In genomic region chr1:86530871-86531546, GRCm38 (mm10) we compare ENCODE assay signal across 8 mouse cellular contexts. TPM values are rescaled to one million over a fixed set of nuclear protein-coding genes. Genes with fewer than 3 reads are reported as not detected.
DNase-seq lines count a peak whose midpoint lies in the region; ATAC-seq lines count a peak whose summit lies in the region.

No protein-coding gene starts in this region.

- peak overlapping the region; percentile 72 for H3K27ac ChIP-seq in kidney, embryonic 15.5 days
- peak overlapping the region; percentile 60 for H3K27ac ChIP-seq in intestine, embryonic 16.5 days (ENCODE audit: low read length)
- H3K27ac ChIP-seq in neural tube, embryonic 14.5 days (ENCODE audit: low read depth, low read length): 0 out of 2 replicates have a peak overlapping the region, but pooled peaks have one; percentile 25

- H3K27me3 ChIP-seq in kidney, embryonic 15.5 days: no peaks in the 10 kb centered on the region
- H3K27me3 ChIP-seq in intestine, embryonic 16.5 days (replicated peaks; ENCODE audit: control insufficient read depth, insufficient read depth, low read length): no peaks in the 10 kb centered on the region
- no peaks in the 10 kb centered on the region for H3K27me3 ChIP-seq in neural tube, embryonic 14.5 days (ENCODE audit: control insufficient read depth, insufficient read depth, low read length)

- peak overlapping the region; percentile 18 for H3K4me3 ChIP-seq in kidney, embryonic 15.5 days (replicated peaks)
- no peak overlapping the region for H3K4me3 ChIP-seq in intestine, embryonic 16.5 days (ENCODE audit: low read length)
- H3K4me3 ChIP-seq in neural tube, embryonic 14.5 days (ENCODE audit: low read depth, low read length): no peak overlapping the region

- 21% methylated on average over 4 of the region's 4 CpGs for WGBS in kidney, embryonic 15.5 days
- WGBS in intestine, embryonic 16.5 days: 18% methylated on average over 4 of the region's 4 CpGs
- 21% methylated on average over 4 of the region's 4 CpGs for WGBS in neural tube, embryonic 14.5 days

- H3K4me2 ChIP-seq in kidney, embryonic 15.5 days: peak overlapping the region; percentile 28
- no peak overlapping the region for H3K4me2 ChIP-seq in intestine, embryonic 16.5 days (ENCODE audit: low read depth, low read length)
- no peak overlapping the region for H3K4me2 ChIP-seq in neural tube, embryonic 14.5 days (ENCODE audit: low read depth, low read length)

- no peak for DNase-seq in kidney, adult 9 months
- DNase-seq in c-Kit-positive CD71-positive TER-119-negative erythroid progenitor cells, embryonic 14.5 days (ENCODE audit: low read depth): peak; percentile 40
- no peak for DNase-seq in left cerebral cortex, adult 8-10 months (ENCODE audit: low spot score in 2 of 2)
- DNase-seq in spleen, adult 18-20 months: no peak
- DNase-seq in lung, postnatal 25 days (ENCODE audit: low spot score): no peak

- peaks cover 35% of the 10 kb centered on the region for H3K36me3 ChIP-seq in kidney, embryonic 15.5 days
- H3K36me3 ChIP-seq in intestine, embryonic 16.5 days (ENCODE audit: control insufficient read depth, insufficient read depth, low read length): no peaks in the 10 kb centered on the region; the same call in 1 of the 2 replicates
- peaks cover 12% of the 10 kb centered on the region; the same call in 1 of the 2 replicates for H3K36me3 ChIP-seq in neural tube, embryonic 14.5 days (ENCODE audit: control insufficient read depth, insufficient read depth, low read length)

- peaks cover 30% of the 10 kb centered on the region for H3K4me1 ChIP-seq in kidney, embryonic 15.5 days
- peaks cover 24% of the 10 kb centered on the region for H3K4me1 ChIP-seq in intestine, embryonic 16.5 days (ENCODE audit: control insufficient read depth, insufficient read depth, low read length)
- peaks cover 24% of the 10 kb centered on the region; the same call in 1 of the 2 replicates for H3K4me1 ChIP-seq in neural tube, embryonic 14.5 days (ENCODE audit: control insufficient read depth, insufficient read depth, low read length)

- no peaks in the 10 kb centered on the region for H3K9me3 ChIP-seq in kidney, embryonic 15.5 days (replicated peaks)
- H3K9me3 ChIP-seq in intestine, embryonic 16.5 days (ENCODE audit: control insufficient read depth, low read length): no peaks in the 10 kb centered on the region
- no peaks in the 10 kb centered on the region for H3K9me3 ChIP-seq in neural tube, embryonic 14.5 days (ENCODE audit: control insufficient read depth, low read length)

- no peak for ATAC-seq in kidney, embryonic 15.5 days (replicated peaks; ENCODE audit: low FRiP score)
- no peak for ATAC-seq in intestine, embryonic 16.5 days
- no peak for ATAC-seq in neural tube, embryonic 14.5 days (ENCODE audit: low read depth)

- peak overlapping the region; percentile 27; the same call in 1 of the 2 replicates for H3K9ac ChIP-seq in kidney, embryonic 15.5 days
- H3K9ac ChIP-seq in intestine, embryonic 16.5 days (ENCODE audit: low read depth, low read length): peak overlapping the region; percentile 12; the same call in 1 of the 2 replicates
- H3K9ac ChIP-seq in neural tube, embryonic 14.5 days (replicated peaks; ENCODE audit: low read depth, low read length): no peak overlapping the region

RNA-seq across cellular contexts. Expression of gene Ptma, which starts 4.5 kb away (rescaled TPM):
- 2,949 and 3,271 TPM in 2 replicates for polyA plus RNA-seq in kidney, embryonic 15.5 days (2015; fragmentation: Nextera tagmentation; extraction: Ambion mirVana)
- polyA plus RNA-seq in intestine, embryonic 16.5 days (2015; fragmentation: Nextera tagmentation; extraction: Ambion mirVana): 1,684 and 1,813 TPM in 2 replicates
- 1,651 and 1,970 TPM in 2 replicates for polyA plus RNA-seq in neural tube, embryonic 14.5 days (2014; fragmentation: Nextera tagmentation; extraction: Ambion mirVana)
- 100 to 1,000 TPM; 407 to 432 (median 416) TPM for total RNA-seq in left cerebral cortex, adult 8-10 months (2022)

RNA-seq across cellular contexts. Expression of gene Pde6d, which starts 51.4 kb away (rescaled TPM):
- polyA plus RNA-seq in kidney, embryonic 15.5 days (2015; fragmentation: Nextera tagmentation; extraction: Ambion mirVana): 61.5 and 64.7 TPM in 2 replicates
- 35.1 and 35.2 TPM in 2 replicates for polyA plus RNA-seq in intestine, embryonic 16.5 days (2015; fragmentation: Nextera tagmentation; extraction: Ambion mirVana)
- 92.9 and 97.4 TPM in 2 replicates for polyA plus RNA-seq in neural tube, embryonic 14.5 days (2014; fragmentation: Nextera tagmentation; extraction: Ambion mirVana)
- 10 to 100 TPM; 48.3 to 59.9 (median 53.5) TPM for total RNA-seq in left cerebral cortex, adult 8-10 months (2022)

RNA-seq across cellular contexts. Expression of gene Cops7b, which starts 51.7 kb away (rescaled TPM):
- polyA plus RNA-seq in kidney, embryonic 15.5 days (2015; fragmentation: Nextera tagmentation; extraction: Ambion mirVana): 42.9 and 43.6 TPM in 2 replicates
- polyA plus RNA-seq in intestine, embryonic 16.5 days (2015; fragmentation: Nextera tagmentation; extraction: Ambion mirVana): 31.5 and 35.1 TPM in 2 replicates
- 52.1 and 55.7 TPM in 2 replicates for polyA plus RNA-seq in neural tube, embryonic 14.5 days (2014; fragmentation: Nextera tagmentation; extraction: Ambion mirVana)
- total RNA-seq in left cerebral cortex, adult 8-10 months (2022): 10 to 100 TPM; 17.0 to 24.9 (median 22.3) TPM
